Mouse (Mus musculus): ENCODE measurements around the gene Prl3c1. TPM values are rescaled to one million over a fixed set of nuclear protein-coding genes. Genes with fewer than 3 reads are reported as not detected.
"Not testable (repeated sequence)": the region's sequence is repeated elsewhere in the genome, so short reads cannot be mapped to it uniquely, and the experiment has no call there.

Gene Prl3c1
- polyA plus RNA-seq (2014; fragmentation: Nextera tagmentation; extraction: Ambion mirVana): not detected in 2 replicates

DNA sequence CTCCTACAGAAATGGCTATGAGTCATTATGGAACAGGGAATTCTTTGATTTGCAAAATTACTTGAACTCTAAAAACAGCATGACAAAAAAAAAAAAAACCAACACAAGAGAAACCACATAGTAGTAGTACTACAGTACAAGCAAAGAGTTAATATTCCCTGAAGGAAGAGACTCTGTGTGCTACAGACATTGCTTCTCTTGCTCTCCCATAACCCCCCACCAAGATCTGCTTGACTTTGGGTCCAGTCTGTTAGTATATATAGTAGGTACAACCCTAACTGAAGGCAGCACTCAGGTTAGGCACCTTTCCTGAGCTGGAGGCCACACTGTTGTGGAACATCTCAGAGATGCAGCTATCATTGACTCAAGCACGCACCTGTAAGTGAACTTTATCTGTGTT lies at the start of gene Prl3c1:
TSS of gene Prl3c1 (plus strand) at position 301 of the 400 bp plus-strand sequence.
- Histone ChIP-seq H3K36me3 (ENCODE audit: control insufficient read depth, insufficient read depth, low read length) (no peaks in the 10 kb centered on the region), H3K9me3 (ENCODE audit: control insufficient read depth, low read length) (no peaks in the 10 kb centered on the region), H3K4me2 (ENCODE audit: low read depth, severe bottlenecking) (no peak within 1 kb of the TSS), H3K4me1 (ENCODE audit: control insufficient read depth, insufficient read depth, low read length) (no peaks in the 10 kb centered on the region), H3K9ac (ENCODE audit: low read length) (no peak within 1 kb of the TSS), H3K27ac (replicated peaks; ENCODE audit: low read depth, low read length) (no peak within 1 kb of the TSS), H3K4me3 (ENCODE audit: low read depth, low read length) (no peak within 1 kb of the TSS), H3K27me3 (ENCODE audit: control insufficient read depth, insufficient read depth, low read length) (no peaks in the 10 kb centered on the region)
- ATAC-seq (ENCODE audit: insufficient number of reproducible peaks, low FRiP score, low TSS enrichment, low read depth) (no peak), DNase-seq (ENCODE audit: low spot score) (no peak)
- 93% methylated on average over 1 of the region's 1 CpGs for WGBS

GRCm38 (mm10) chr13:27148264-27148663 lies 48.2 kb upstream of the Prl3c1 start:
- ATAC-seq (ENCODE audit: insufficient number of reproducible peaks, low FRiP score, low TSS enrichment, low read depth) (no peak), DNase-seq (ENCODE audit: low spot score) (no peak)
- Histone ChIP-seq H3K4me2 (ENCODE audit: low read depth, severe bottlenecking) (no peak overlapping the region), H3K27ac (replicated peaks; ENCODE audit: low read depth, low read length) (no peak overlapping the region), H3K27me3 (ENCODE audit: control insufficient read depth, insufficient read depth, low read length) (no peaks in the 10 kb centered on the region), H3K9me3 (ENCODE audit: control insufficient read depth, low read length) (no peaks in the 10 kb centered on the region), H3K4me3 (ENCODE audit: low read depth, low read length) (no peak overlapping the region), H3K9ac (ENCODE audit: low read length) (no peak overlapping the region), H3K36me3 (ENCODE audit: control insufficient read depth, insufficient read depth, low read length) (no peaks in the 10 kb centered on the region), H3K4me1 (ENCODE audit: control insufficient read depth, insufficient read depth, low read length) (no peaks in the 10 kb centered on the region)
- 75% methylated on average over 1 of the region's 1 CpGs for WGBS

DNA sequence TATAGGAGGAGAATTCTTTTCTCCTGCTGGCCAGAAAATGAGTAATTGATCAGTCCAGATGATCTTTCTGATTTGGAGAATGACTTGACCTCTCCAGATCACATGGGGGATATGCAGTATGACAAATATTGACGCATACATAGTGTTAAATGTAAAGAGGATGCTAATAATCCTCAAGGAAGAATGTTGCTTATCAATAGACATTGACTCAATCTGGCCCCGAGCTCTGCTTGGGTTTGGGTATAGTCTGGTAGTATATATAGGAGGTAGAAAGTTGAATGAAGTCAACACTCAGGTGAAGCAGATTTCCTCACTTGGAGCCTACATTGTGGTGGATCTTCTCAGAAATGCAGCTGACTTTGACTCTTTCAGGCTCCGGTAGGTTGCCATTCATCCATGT lies 40.0 kb upstream of the Prl3c1 start, which contains the start of gene Prl3d3:
TSS of gene Prl3d3 (plus strand) at position 301 of the 400 bp plus-strand sequence.
- H3K9ac ChIP-seq (ENCODE audit: low read length); ATAC-seq (ENCODE audit: insufficient number of reproducible peaks, low FRiP score, low TSS enrichment, low read depth); H3K4me1 ChIP-seq (ENCODE audit: control insufficient read depth, insufficient read depth, low read length); H3K27me3 ChIP-seq (ENCODE audit: control insufficient read depth, insufficient read depth, low read length); H3K27ac ChIP-seq (replicated peaks; ENCODE audit: low read depth, low read length); H3K9me3 ChIP-seq (ENCODE audit: control insufficient read depth, low read length); H3K4me3 ChIP-seq (ENCODE audit: low read depth, low read length); H3K36me3 ChIP-seq (ENCODE audit: control insufficient read depth, insufficient read depth, low read length); H3K4me2 ChIP-seq (ENCODE audit: low read depth, severe bottlenecking); DNase-seq (ENCODE audit: low spot score): not testable (repeated sequence)
- 96% methylated on average over 2 of the region's 3 CpGs for WGBS

DNA sequence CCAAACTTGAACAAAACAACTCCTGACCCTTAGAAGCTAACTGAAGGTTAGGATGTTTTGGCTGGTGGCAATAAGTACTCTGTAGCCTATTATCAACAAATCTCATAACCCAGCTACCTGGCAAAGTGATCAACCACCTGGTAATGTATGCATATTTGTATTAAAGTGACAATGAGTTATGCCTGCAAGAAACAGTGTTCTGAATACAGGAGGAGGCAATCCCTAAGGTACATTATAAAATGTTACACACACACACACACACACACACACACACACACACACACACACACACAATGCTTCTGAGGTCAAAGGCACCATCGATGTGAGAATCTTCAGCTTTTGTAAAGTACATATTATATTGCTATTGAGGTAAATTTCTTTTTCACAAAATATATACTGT lies 45.1 kb downstream of the Prl3c1 start, which contains the start of gene Prl3b1:
TSS of gene Prl3b1 (plus strand) at position 301 of the 400 bp plus-strand sequence.
- no peak within 1 kb of the TSS for H3K4me3 ChIP-seq (ENCODE audit: low read depth, low read length)
- no peaks in the 10 kb centered on the region for H3K27me3 ChIP-seq (ENCODE audit: control insufficient read depth, insufficient read depth, low read length)
- H3K36me3 ChIP-seq (ENCODE audit: control insufficient read depth, insufficient read depth, low read length): no peaks in the 10 kb centered on the region
- H3K4me1 ChIP-seq (ENCODE audit: control insufficient read depth, insufficient read depth, low read length): no peaks in the 10 kb centered on the region
- H3K9me3 ChIP-seq (ENCODE audit: control insufficient read depth, low read length): no peaks in the 10 kb centered on the region
- no peak within 1 kb of the TSS for H3K4me2 ChIP-seq (ENCODE audit: low read depth, severe bottlenecking)
- no peak within 1 kb of the TSS for H3K27ac ChIP-seq (replicated peaks; ENCODE audit: low read depth, low read length)
- H3K9ac ChIP-seq (ENCODE audit: low read length): no peak within 1 kb of the TSS
- ATAC-seq (ENCODE audit: insufficient number of reproducible peaks, low FRiP score, low TSS enrichment, low read depth) (no peak), DNase-seq (ENCODE audit: low spot score) (no peak)
- WGBS: 100% methylated on average over 1 of the region's 1 CpGs

Other genes with a start within 250 kb of the Prl3c1 start
- gene Prl, start 139.1 kb upstream of the Prl3c1 start, polyA plus RNA-seq (2014; fragmentation: Nextera tagmentation; extraction: Ambion mirVana): not detected in 2 replicates
- not detected in 2 replicates for gene Prl3d1, start 102.5 kb upstream of the Prl3c1 start, polyA plus RNA-seq (2014; fragmentation: Nextera tagmentation; extraction: Ambion mirVana)
- gene Prl3d2, start 75.0 kb upstream of the Prl3c1 start, polyA plus RNA-seq (2014; fragmentation: Nextera tagmentation; extraction: Ambion mirVana): not detected in 2 replicates
- not detected in 2 replicates for gene Prl3d3, start 39.9 kb upstream of the Prl3c1 start, polyA plus RNA-seq (2014; fragmentation: Nextera tagmentation; extraction: Ambion mirVana)
- gene Prl3b1, start 45.2 kb downstream of the Prl3c1 start, polyA plus RNA-seq (2014; fragmentation: Nextera tagmentation; extraction: Ambion mirVana): 0.31 TPM in 1 of 2 replicates, not detected in the other
- gene Prl3a1, start 62.8 kb downstream of the Prl3c1 start, polyA plus RNA-seq (2014; fragmentation: Nextera tagmentation; extraction: Ambion mirVana): not detected in 2 replicates
- gene Prl6a1, start 116.0 kb downstream of the Prl3c1 start, polyA plus RNA-seq (2014; fragmentation: Nextera tagmentation; extraction: Ambion mirVana): not detected in 2 replicates
- gene Prl8a2, start 149.0 kb downstream of the Prl3c1 start, polyA plus RNA-seq (2014; fragmentation: Nextera tagmentation; extraction: Ambion mirVana): not detected in 2 replicates
- not detected in 2 replicates for gene Prl2b1, start 194.2 kb downstream of the Prl3c1 start, polyA plus RNA-seq (2014; fragmentation: Nextera tagmentation; extraction: Ambion mirVana)
- not detected in 2 replicates for gene Prl8a6, start 242.0 kb downstream of the Prl3c1 start, polyA plus RNA-seq (2014; fragmentation: Nextera tagmentation; extraction: Ambion mirVana)

Data from limb, embryonic 11.5 days (tissue).